Comparison of ENCODE assay signal across 8 mouse cellular contexts in genomic region chr17:35052271-35052798, GRCm38 (mm10). TPM values are rescaled to one million over a fixed set of nuclear protein-coding genes. Genes with fewer than 3 reads are reported as not detected.
DNase-seq lines count a peak whose midpoint lies in the region; ATAC-seq and TF ChIP-seq lines count a peak whose summit lies in the region.

No protein-coding gene starts in this region.

- H3K9ac ChIP-seq in kidney, embryonic 14.5 days (ENCODE audit: low read depth, low read length), result peak overlapping the region; percentile 80
- no peak overlapping the region for H3K9ac ChIP-seq in hindbrain, embryonic 15.5 days
- no peak overlapping the region for H3K9ac ChIP-seq in midbrain, embryonic 16.5 days (ENCODE audit: low read depth, low read length)

- peak overlapping the region; percentile 100 for H3K27ac ChIP-seq in kidney, embryonic 14.5 days (ENCODE audit: low read depth, low read length)
- peak overlapping the region; percentile 99 for H3K27ac ChIP-seq in bone marrow macrophage, adult 2 months (ENCODE audit: insufficient read depth, low read depth, low read length)
- H3K27ac ChIP-seq in hindbrain, embryonic 15.5 days (replicated peaks), result peak overlapping the region; percentile 79
- H3K27ac ChIP-seq in midbrain, embryonic 16.5 days (ENCODE audit: low read length), result 0 out of 2 replicates have a peak overlapping the region, but pooled peaks have one; percentile 71

- peaks cover 28% of the 10 kb centered on the region for H3K4me1 ChIP-seq in kidney, embryonic 14.5 days (ENCODE audit: control insufficient read depth, insufficient read depth, low read length)
- H3K4me1 ChIP-seq in bone marrow macrophage, adult 2 months (ENCODE audit: control insufficient read depth, insufficient read depth, low read length), result peaks cover 31% of the 10 kb centered on the region
- peaks cover 35% of the 10 kb centered on the region for H3K4me1 ChIP-seq in hindbrain, embryonic 15.5 days (replicated peaks)
- peaks cover 11% of the 10 kb centered on the region for H3K4me1 ChIP-seq in midbrain, embryonic 16.5 days (ENCODE audit: control insufficient read depth, insufficient read depth, low read length)

- DNase-seq in kidney, postnatal 4 days, result no peak
- DNase-seq in right cerebral cortex, adult 2 months (ENCODE audit: low spot score in 2 of 2), result no peak
- no peak for DNase-seq in left cerebral cortex, postnatal 4 days

- no peaks in the 10 kb centered on the region for H3K27me3 ChIP-seq in kidney, embryonic 14.5 days (ENCODE audit: control insufficient read depth, insufficient read depth, low read length)
- H3K27me3 ChIP-seq in hindbrain, embryonic 15.5 days, result no peaks in the 10 kb centered on the region
- no peaks in the 10 kb centered on the region for H3K27me3 ChIP-seq in midbrain, embryonic 16.5 days (ENCODE audit: control insufficient read depth, insufficient read depth, low read depth, low read length)

- peak overlapping the region; percentile 61 for H3K4me3 ChIP-seq in kidney, embryonic 14.5 days (ENCODE audit: low read length)
- H3K4me3 ChIP-seq in bone marrow macrophage, adult 2 months (ENCODE audit: insufficient read depth, low read length), result peak overlapping the region; percentile 86
- H3K4me3 ChIP-seq in hindbrain, embryonic 15.5 days, result peak overlapping the region; percentile 36; the same call in 1 of the 2 replicates
- no peak overlapping the region for H3K4me3 ChIP-seq in midbrain, embryonic 16.5 days (ENCODE audit: low read depth, low read length)

- H3K36me3 ChIP-seq in kidney, embryonic 14.5 days (ENCODE audit: control insufficient read depth, insufficient read depth, low read length), result peaks cover 45% of the 10 kb centered on the region
- 0 out of 2 replicates have a peak, but pooled peaks cover 5% of the 10 kb centered on the region for H3K36me3 ChIP-seq in hindbrain, embryonic 15.5 days
- no peaks in the 10 kb centered on the region for H3K36me3 ChIP-seq in midbrain, embryonic 16.5 days (ENCODE audit: control insufficient read depth, insufficient read depth, low read length)

- intact Hi-C loops in left cerebral cortex, postnatal 4 days (cut with DNase I), result no loop called here

- TF ChIP-seq CTCF in bone marrow macrophage, adult 2 months (IDR thresholded peaks at IDR 0.05; ENCODE audit: low read depth, low read length), result no peak

- WGBS in kidney, embryonic 14.5 days, result 80% methylated on average over 12 of the region's 12 CpGs
- 80% methylated on average over 12 of the region's 12 CpGs for WGBS in hindbrain, embryonic 15.5 days
- 69% methylated on average over 12 of the region's 12 CpGs for WGBS in midbrain, embryonic 16.5 days

- peak overlapping the region; percentile 60 for H3K4me2 ChIP-seq in kidney, embryonic 14.5 days (replicated peaks; ENCODE audit: low read depth, low read length)
- H3K4me2 ChIP-seq in hindbrain, embryonic 15.5 days, result peak overlapping the region; percentile 60
- H3K4me2 ChIP-seq in midbrain, embryonic 16.5 days (ENCODE audit: low read length), result peak overlapping the region; percentile 41

- no peak for TF ChIP-seq POLR2A in bone marrow macrophage, adult 2 months (IDR thresholded peaks at IDR 0.05; ENCODE audit: borderline replicate concordance, low read depth, low read length)

- no peaks in the 10 kb centered on the region for H3K9me3 ChIP-seq in kidney, embryonic 14.5 days (ENCODE audit: control insufficient read depth, low read length)
- no peaks in the 10 kb centered on the region for H3K9me3 ChIP-seq in hindbrain, embryonic 15.5 days
- no peaks in the 10 kb centered on the region for H3K9me3 ChIP-seq in midbrain, embryonic 16.5 days (replicated peaks; ENCODE audit: control insufficient read depth, low read length, poor library complexity, severe bottlenecking)

- no peak for ATAC-seq in kidney, embryonic 14.5 days (ENCODE audit: low FRiP score, low TSS enrichment)
- ATAC-seq in hindbrain, embryonic 15.5 days (ENCODE audit: low FRiP score, low read depth), result no peak
- ATAC-seq in midbrain, embryonic 16.5 days, result no peak
- no peak for ATAC-seq in erythroid progenitor cell, adult 5-6 weeks (replicated peaks; ENCODE audit: low FRiP score, poor library complexity, severe bottlenecking)

RNA-seq across cellular contexts. Expression of gene Clic1, which starts 2.6 kb away (rescaled TPM):
- polyA plus RNA-seq in kidney, embryonic 14.5 days (2014; fragmentation: Nextera tagmentation; extraction: Ambion mirVana), result 72.1 and 172 TPM in 2 replicates
- polyA plus RNA-seq in bone marrow macrophage, adult 2 months (2012; ENCODE audit: insufficient read depth, insufficient read length, missing spikeins), result 357 and 381 TPM in 2 replicates
- 87.4 TPM in 2 replicates for polyA plus RNA-seq in hindbrain, embryonic 15.5 days (2015; fragmentation: Nextera tagmentation; extraction: Ambion mirVana)
- 51.2 and 54.7 TPM in 2 replicates for polyA plus RNA-seq in midbrain, embryonic 16.5 days (2015; fragmentation: Nextera tagmentation; extraction: Ambion mirVana)
- 10 to 100 TPM; 20.2 to 20.3 TPM for total RNA-seq in left cerebral cortex, postnatal 4 days (2021)
- total RNA-seq in erythroid progenitor cell, adult 5-6 weeks (2015; ENCODE audit: low replicate concordance), result 91.0 and 110 TPM in 2 replicates
- total RNA-seq in erythroid progenitor cell, adult 5-6 weeks (2017; ENCODE audit: low replicate concordance), result 68.3 and 95.5 TPM in 2 replicates

RNA-seq across cellular contexts. Expression of gene Msh5, which starts 5.8 kb away (rescaled TPM):
- 4.9 and 5.9 TPM in 2 replicates for polyA plus RNA-seq in kidney, embryonic 14.5 days (2014; fragmentation: Nextera tagmentation; extraction: Ambion mirVana)
- 2.4 and 3.2 TPM in 2 replicates for polyA plus RNA-seq in bone marrow macrophage, adult 2 months (2012; ENCODE audit: insufficient read depth, insufficient read length, missing spikeins)
- 1.6 and 3.4 TPM in 2 replicates for polyA plus RNA-seq in hindbrain, embryonic 15.5 days (2015; fragmentation: Nextera tagmentation; extraction: Ambion mirVana)
- 1.9 and 2.4 TPM in 2 replicates for polyA plus RNA-seq in midbrain, embryonic 16.5 days (2015; fragmentation: Nextera tagmentation; extraction: Ambion mirVana)
- total RNA-seq in left cerebral cortex, postnatal 4 days (2021), result 1 to 10 TPM; 2.0 to 3.2 TPM
- 36.9 and 39.6 TPM in 2 replicates for total RNA-seq in erythroid progenitor cell, adult 5-6 weeks (2015; ENCODE audit: low replicate concordance)
- total RNA-seq in erythroid progenitor cell, adult 5-6 weeks (2017; ENCODE audit: low replicate concordance), result 27.3 and 50.9 TPM in 2 replicates

RNA-seq across cellular contexts. Expression of gene Ddah2, which starts 6.5 kb away (rescaled TPM):
- 355 and 422 TPM in 2 replicates for polyA plus RNA-seq in kidney, embryonic 14.5 days (2014; fragmentation: Nextera tagmentation; extraction: Ambion mirVana)
- 9.0 and 10.9 TPM in 2 replicates for polyA plus RNA-seq in bone marrow macrophage, adult 2 months (2012; ENCODE audit: insufficient read depth, insufficient read length, missing spikeins)
- 349 and 367 TPM in 2 replicates for polyA plus RNA-seq in hindbrain, embryonic 15.5 days (2015; fragmentation: Nextera tagmentation; extraction: Ambion mirVana)
- polyA plus RNA-seq in midbrain, embryonic 16.5 days (2015; fragmentation: Nextera tagmentation; extraction: Ambion mirVana), result 312 and 341 TPM in 2 replicates
- total RNA-seq in left cerebral cortex, postnatal 4 days (2021), result 100 to 1,000 TPM; 101 to 115 TPM
- total RNA-seq in erythroid progenitor cell, adult 5-6 weeks (2015; ENCODE audit: low replicate concordance), result 2.1 TPM in 1 of 2 replicates, not detected in the other
- 1.5 and 5.6 TPM in 2 replicates for total RNA-seq in erythroid progenitor cell, adult 5-6 weeks (2017; ENCODE audit: low replicate concordance)

RNA-seq across cellular contexts. Expression of gene Ly6g6c, which starts 12.9 kb away (rescaled TPM):
- 0.20 and 0.30 TPM in 2 replicates for polyA plus RNA-seq in kidney, embryonic 14.5 days (2014; fragmentation: Nextera tagmentation; extraction: Ambion mirVana)
- not detected in 2 replicates for polyA plus RNA-seq in bone marrow macrophage, adult 2 months (2012; ENCODE audit: insufficient read depth, insufficient read length, missing spikeins)
- 0.18 TPM in 1 of 2 replicates, not detected in the other for polyA plus RNA-seq in hindbrain, embryonic 15.5 days (2015; fragmentation: Nextera tagmentation; extraction: Ambion mirVana)
- polyA plus RNA-seq in midbrain, embryonic 16.5 days (2015; fragmentation: Nextera tagmentation; extraction: Ambion mirVana), result 0.30 TPM in 1 of 2 replicates, not detected in the other
- not detected for total RNA-seq in left cerebral cortex, postnatal 4 days (2021)
- not detected in 2 replicates for total RNA-seq in erythroid progenitor cell, adult 5-6 weeks (2015; ENCODE audit: low replicate concordance)
- not detected in 2 replicates for total RNA-seq in erythroid progenitor cell, adult 5-6 weeks (2017; ENCODE audit: low replicate concordance)

RNA-seq across cellular contexts. Expression of gene Mpig6b, which starts 13.6 kb away (rescaled TPM):
- polyA plus RNA-seq in kidney, embryonic 14.5 days (2014; fragmentation: Nextera tagmentation; extraction: Ambion mirVana), result 0.36 and 0.46 TPM in 2 replicates
- not detected in 2 replicates for polyA plus RNA-seq in bone marrow macrophage, adult 2 months (2012; ENCODE audit: insufficient read depth, insufficient read length, missing spikeins)
- polyA plus RNA-seq in hindbrain, embryonic 15.5 days (2015; fragmentation: Nextera tagmentation; extraction: Ambion mirVana), result 0.22 and 0.25 TPM in 2 replicates
- polyA plus RNA-seq in midbrain, embryonic 16.5 days (2015; fragmentation: Nextera tagmentation; extraction: Ambion mirVana), result 0.12 and 0.15 TPM in 2 replicates
- total RNA-seq in left cerebral cortex, postnatal 4 days (2021), result not detected
- 1.1 TPM in 1 of 2 replicates, not detected in the other for total RNA-seq in erythroid progenitor cell, adult 5-6 weeks (2015; ENCODE audit: low replicate concordance)
- not detected in 2 replicates for total RNA-seq in erythroid progenitor cell, adult 5-6 weeks (2017; ENCODE audit: low replicate concordance)

Comparison
In these comparisons a context has a peak if more than half of its experiments do, and no peak if none do; other contexts are left out.
1. RNA of gene Ddah2, which starts 6.5 kb away (polyA plus RNA-seq): 355 to 422 TPM in kidney, embryonic 14.5 days, 349 to 367 TPM in hindbrain, embryonic 15.5 days and 312 to 341 TPM in midbrain, embryonic 16.5 days; 9.0 to 10.9 TPM in bone marrow macrophage, adult 2 months; every median in the first group is over 10 times any median in the second.
2. Peak in every context shown above with its lines, with median percentiles within 50 percentile points of each other: H3K27ac ChIP-seq and H3K4me2 ChIP-seq.